Mouse (Mus musculus) E14TG2a.4 (cell line): ENCODE results near the gene Cog4.
"Not testable (repeated sequence)": the region's sequence is repeated elsewhere in the genome, so short reads cannot be mapped to it uniquely, and the experiment has no call there.

Experiments used
- H3K27me3 ChIP-seq: 2 replicates; pipeline ENCODE4 v1.6.1; 2014; ENCODE audit warnings: low read length, control low read depth; ENCODE audit not compliant: insufficient read depth
- H3K36me3 ChIP-seq: 2 replicates; pipeline ENCODE4 v1.6.1; 2014; ENCODE audit warnings: low read length, control low read depth; ENCODE audit not compliant: insufficient read depth
- H3K4me1 ChIP-seq: replicated peaks from 2 replicates; pipeline ENCODE4 v1.6.1; 2014; ENCODE audit warnings: low read depth, low read length, control low read depth
- H3K4me3 ChIP-seq: replicated peaks from 2 replicates; pipeline ENCODE4 v1.5.1; 2014; ENCODE audit warnings: mild to moderate bottlenecking, low read length
- H3K9me3 ChIP-seq: 2 replicates; pipeline ENCODE4 v1.6.1; 2014; ENCODE audit warnings: low read length, control low read depth
- CTCF ChIP-seq: conservative IDR thresholded peaks from 2 replicates; pipeline ENCODE4 v1.5.1; 2014; ENCODE audit warnings: low read length
- NANOG ChIP-seq: IDR thresholded peaks from 2 replicates; pipeline ENCODE4 v1.6.1; 2014; ENCODE audit warnings: borderline replicate concordance, low read length, mixed read lengths
- POU5F1 ChIP-seq: IDR thresholded peaks from 2 replicates; pipeline ENCODE4 v1.6.1; 2014; ENCODE audit warnings: low read length, borderline replicate concordance

Cog4 gene

GRCm38 (mm10) chr8:110901839-110902578, 55.6 kb downstream of the Cog4 start, which contains the start of gene Fuk:
TSS of gene Fuk (minus strand) at chr8:110902488.
- Histone ChIP-seq H3K9me3 (no peaks in the 10 kb centered on the region), H3K27me3 (peaks cover 20% of the 10 kb centered on the region), H3K4me3 (peak within 1 kb of the TSS; percentile 82), H3K4me1 (peaks cover 17% of the 10 kb centered on the region), H3K36me3 (peaks cover 11% of the 10 kb centered on the region)
- TF ChIP-seq POU5F1, result no peak

- Histone ChIP-seq H3K27me3 (peaks cover 20% of the 10 kb centered on the region), H3K4me3 (peak overlapping the region; percentile 82), H3K9me3 (no peaks in the 10 kb centered on the region), H3K4me1 (peaks cover 17% of the 10 kb centered on the region), H3K36me3 (peaks cover 11% of the 10 kb centered on the region)
- TF ChIP-seq POU5F1 (no peak), CTCF (no peak), NANOG (no peak)
These were observed 56.2 kb downstream of the Cog4 start for GRCm38 (mm10) chr8:110902579-110902965.

- no peaks in the 10 kb centered on the region for H3K36me3 ChIP-seq
- no peaks in the 10 kb centered on the region for H3K9me3 ChIP-seq
- TF ChIP-seq NANOG (no peak), POU5F1 (no peak), CTCF (no peak)
- H3K4me1 ChIP-seq, result peaks cover 10% of the 10 kb centered on the region
- H3K27me3 ChIP-seq, result peaks cover 20% of the 10 kb centered on the region
- no peak overlapping the region for H3K4me3 ChIP-seq
These were observed 59.0 kb downstream of the Cog4 start for GRCm38 (mm10) chr8:110905404-110905803.

GRCm38 (mm10) chr8:110906682-110907081, 60.3 kb downstream of the Cog4 start:
- H3K4me1 ChIP-seq, result peaks cover 3% of the 10 kb centered on the region
- TF ChIP-seq CTCF (no peak), POU5F1 (no peak), NANOG (no peak)

GRCm38 (mm10) chr8:110909850-110910249, 63.5 kb downstream of the Cog4 start:
- not testable (repeated sequence) for H3K4me3 ChIP-seq, H3K4me1 ChIP-seq, H3K9me3 ChIP-seq, H3K36me3 ChIP-seq
- H3K27me3 ChIP-seq, result peaks cover 14% of the 10 kb centered on the region

More at GRCm38 (mm10) chr8:110906682-110907081, 60.3 kb downstream of the Cog4 start:
- H3K4me3 ChIP-seq, result no peak overlapping the region
- no peaks in the 10 kb centered on the region for H3K36me3 ChIP-seq
- no peaks in the 10 kb centered on the region for H3K9me3 ChIP-seq
- H3K27me3 ChIP-seq, result peaks cover 20% of the 10 kb centered on the region

GRCm38 (mm10) chr8:110911576-110912570, 65.5 kb downstream of the Cog4 start:
- H3K4me3 ChIP-seq, result no peak overlapping the region
- peaks cover 4% of the 10 kb centered on the region; the same call in 1 of the 2 replicates for H3K4me1 ChIP-seq
- no peaks in the 10 kb centered on the region for H3K9me3 ChIP-seq
- H3K36me3 ChIP-seq, result no peaks in the 10 kb centered on the region
- TF ChIP-seq POU5F1 (no peak), CTCF (no peak), NANOG (no peak)
- H3K27me3 ChIP-seq, result no peaks in the 10 kb centered on the region

GRCm38 (mm10) chr8:110917415-110917814, 71.0 kb downstream of the Cog4 start:
- H3K36me3 ChIP-seq, result no peaks in the 10 kb centered on the region
- no peaks in the 10 kb centered on the region for H3K27me3 ChIP-seq
- TF ChIP-seq CTCF (no peak), NANOG (no peak), POU5F1 (no peak)
- peaks cover 38% of the 10 kb centered on the region for H3K4me1 ChIP-seq
- no peaks in the 10 kb centered on the region for H3K9me3 ChIP-seq
- H3K4me3 ChIP-seq, result no peak overlapping the region

- peaks cover 44% of the 10 kb centered on the region for H3K4me1 ChIP-seq
- no peak for TF ChIP-seq POU5F1
- TF ChIP-seq NANOG, result no peak
- TF ChIP-seq CTCF, result no peak
- peak overlapping the region; percentile 82; the same call in 1 of the 2 replicates for H3K4me3 ChIP-seq
- H3K36me3 ChIP-seq, result no peaks in the 10 kb centered on the region
- H3K27me3 ChIP-seq, result no peaks in the 10 kb centered on the region
- H3K9me3 ChIP-seq, result no peaks in the 10 kb centered on the region
These were observed 71.6 kb downstream of the Cog4 start for GRCm38 (mm10) chr8:110918027-110918426.

GRCm38 (mm10) chr8:110918460-110918859, 72.1 kb downstream of the Cog4 start:
- TF ChIP-seq POU5F1 (no peak), NANOG (no peak), CTCF (no peak)
- Histone ChIP-seq H3K4me1 (peaks cover 46% of the 10 kb centered on the region), H3K4me3 (peak overlapping the region; percentile 82; the same call in 1 of the 2 replicates), H3K27me3 (no peaks in the 10 kb centered on the region), H3K36me3 (no peaks in the 10 kb centered on the region), H3K9me3 (no peaks in the 10 kb centered on the region)
